Mouse (Mus musculus) layer of hippocampus, adult 8-10 months (tissue): Measurements from ENCODE around the gene Galns. TPM values are rescaled to one million over a fixed set of nuclear protein-coding genes. Genes with fewer than 3 reads are reported as not detected.

Source experiments
- DNase-seq, 2 experiments: peaks; one replicate each; pipeline ENCODE4 v3.0.0; 2022; ENCODE audit warnings: low spot score in 2 of 2
- total RNA-seq, 4 experiments: library from RNA; stranded (reverse); gene quantifications; 2 replicates each; pipeline ENCODE4 v1.2.4; 2022

The Galns gene
- total RNA-seq, 4 experiments from 2014 or later, result 8.0 to 16.5 (median 11.9) TPM

DNA sequence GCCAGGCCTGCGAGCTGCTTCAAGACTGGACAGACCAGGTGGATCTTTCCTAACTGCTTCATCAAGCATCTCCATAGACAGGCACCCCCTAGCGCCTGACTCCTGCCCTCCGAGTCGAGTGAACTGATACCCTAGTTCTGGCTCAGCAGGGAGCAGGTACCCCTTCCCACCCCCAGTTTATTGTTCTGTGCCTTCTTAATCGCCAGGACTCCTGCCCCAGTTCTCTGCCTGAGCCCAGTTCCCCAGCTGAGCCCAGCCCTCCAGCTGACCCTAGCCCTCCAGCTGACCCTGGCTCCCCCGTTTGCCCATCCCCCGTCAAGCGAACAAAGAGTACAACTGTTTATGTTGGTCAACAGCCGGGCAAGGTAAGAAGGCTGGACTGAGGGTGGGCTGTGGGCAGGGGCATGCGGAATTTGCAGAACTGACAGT lies 42.4 kb downstream of the Galns start:
- no peak for DNase-seq

DNA sequence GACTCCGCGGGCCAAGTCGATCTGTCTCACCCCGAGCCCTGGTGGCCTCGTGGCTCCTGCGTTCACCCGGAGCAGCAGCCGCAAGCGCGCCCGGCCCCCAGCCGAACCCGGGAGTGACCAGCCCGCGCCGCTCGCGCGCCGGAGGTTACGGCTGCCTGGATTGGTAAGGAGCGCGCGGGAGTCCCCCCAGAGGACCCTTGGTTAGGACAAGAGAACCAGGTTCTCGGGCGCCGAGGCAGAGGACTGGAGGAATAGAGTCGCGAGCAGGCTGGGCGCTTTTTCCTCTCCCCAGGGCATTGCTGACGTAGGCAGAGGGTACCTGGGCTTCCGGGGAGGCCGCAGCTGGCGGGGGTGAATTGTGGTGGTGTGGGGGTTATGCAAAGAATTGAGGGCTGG lies 43.2 kb downstream of the Galns start:
- DNase-seq, result no peak

- DNase-seq, result peak; percentile 92 to 94
These were observed 43.7 kb downstream of the Galns start, which contains the start of gene Cdt1 for GRCm38 (mm10) chr8:122567361-122568108. Cdt1 (plus strand) TSS chr8:122568015.

- no peak for DNase-seq
These were observed 44.5 kb downstream of the Galns start for GRCm38 (mm10) chr8:122566766-122567165.

DNA sequence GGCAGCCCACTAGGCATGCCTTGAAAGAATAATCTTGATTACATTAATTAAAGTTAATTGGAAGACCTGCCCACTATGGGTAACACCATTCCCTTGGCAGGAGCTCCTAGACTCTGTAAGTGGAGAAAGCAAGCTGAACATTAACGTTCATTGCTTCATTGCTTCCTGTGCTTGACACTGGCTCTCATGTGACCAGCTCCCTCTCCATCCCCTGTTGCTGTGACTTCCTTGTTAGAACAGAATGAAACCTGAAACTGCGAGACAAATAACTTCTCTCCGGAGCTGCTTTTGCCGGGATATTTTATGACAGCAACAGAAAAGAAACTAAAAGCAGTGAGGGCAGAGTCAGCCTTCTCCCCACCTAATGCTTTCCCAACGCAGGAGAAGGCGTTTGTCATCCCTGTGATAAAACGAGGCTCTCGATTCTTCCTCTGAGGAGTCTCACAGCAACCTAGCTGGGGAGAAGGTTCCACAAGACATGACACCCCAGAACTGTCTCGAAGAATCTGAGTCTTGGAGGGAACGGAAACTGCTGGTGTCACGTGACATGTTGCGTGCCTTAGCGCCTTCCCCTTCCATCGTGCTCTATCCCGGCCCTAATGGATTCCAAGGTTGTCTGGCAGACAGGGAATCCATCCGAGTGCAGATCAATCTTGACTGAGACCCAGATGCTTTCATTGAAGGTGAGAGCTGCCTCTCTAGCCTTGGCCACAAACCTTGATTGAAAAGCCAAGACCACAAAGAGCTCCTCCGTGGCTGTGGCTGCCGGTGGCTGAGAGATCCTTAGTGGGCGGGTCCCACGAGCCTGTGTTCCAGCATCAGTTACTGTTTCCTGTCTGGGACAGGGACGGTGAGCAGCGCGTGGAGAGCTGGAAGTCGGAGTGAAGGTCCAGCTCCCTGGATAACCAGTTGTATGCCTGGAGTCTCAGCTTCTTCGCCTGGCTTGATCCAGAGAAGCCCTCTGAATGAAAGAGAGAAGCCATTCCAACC lies 46.6 kb downstream of the Galns start:
- DNase-seq, result no peak

- DNase-seq, result no peak
These were observed 50.1 kb downstream of the Galns start for GRCm38 (mm10) chr8:122561199-122561598.

DNA sequence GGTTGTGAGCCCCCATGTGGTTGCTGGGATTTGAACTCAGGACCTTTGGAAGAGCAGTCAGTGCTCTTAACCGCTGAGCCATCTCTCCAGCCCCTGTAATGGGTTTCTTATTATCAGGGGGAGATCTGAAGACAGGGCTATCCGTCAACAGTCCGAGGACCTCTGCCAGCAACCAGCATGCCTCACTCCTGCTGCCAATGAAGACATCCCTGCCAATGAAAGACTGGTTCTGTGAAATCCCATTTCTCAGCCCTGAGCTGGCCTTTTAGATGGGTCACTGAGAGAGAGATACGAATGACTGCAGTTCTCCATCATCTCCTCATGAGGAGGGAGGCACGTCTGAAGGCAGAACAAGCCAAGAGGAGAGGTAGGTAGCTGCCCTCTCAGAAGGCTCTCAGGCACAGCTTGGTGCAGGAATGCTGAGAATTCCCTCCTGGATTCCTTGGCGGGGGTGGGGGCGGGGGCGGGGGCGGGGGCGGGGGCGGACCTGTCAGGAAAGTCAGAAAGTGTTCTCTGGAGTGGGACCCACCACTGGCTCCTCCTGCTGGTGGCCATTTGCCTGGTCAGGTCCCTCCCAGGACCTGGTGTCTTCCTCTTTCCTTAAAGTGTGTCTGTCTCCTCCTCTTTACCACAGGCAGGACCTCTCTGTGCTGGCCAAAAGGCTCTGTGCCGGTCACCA lies 52.5 kb downstream of the Galns start:
- no peak for DNase-seq

- DNase-seq, result no peak
These were observed 53.8 kb downstream of the Galns start for GRCm38 (mm10) chr8:122557248-122558038.

GRCm38 (mm10) chr8:122556030-122557009 lies 54.9 kb downstream of the Galns start:
- no peak for DNase-seq

DNA sequence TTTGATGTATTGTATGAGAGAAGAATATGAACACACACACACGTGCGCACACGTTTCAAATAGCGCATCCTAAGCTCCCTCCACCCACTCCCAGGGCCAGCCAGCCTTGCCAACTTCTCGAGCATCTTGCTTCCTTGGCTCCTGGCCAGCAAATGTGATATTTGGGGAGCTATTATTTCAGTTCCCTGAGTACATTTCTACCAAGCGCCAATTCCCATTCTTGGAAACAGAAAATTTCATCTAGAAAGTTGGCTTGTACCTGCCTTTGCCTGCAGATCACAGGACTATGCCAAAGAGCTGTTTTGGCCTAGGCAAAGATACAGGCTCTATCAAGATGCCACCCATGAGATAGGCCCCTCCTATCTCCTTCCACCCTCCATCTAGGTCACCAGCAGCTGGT lies 56.5 kb downstream of the Galns start:
- DNase-seq, result peak in 1 of 2 experiments; percentile 64

GRCm38 (mm10) chr8:122551265-122552051 lies 59.8 kb downstream of the Galns start, which contains the start of gene Piezo1:
Piezo1 (minus strand) TSS chr8:122551329.
- DNase-seq, result peak in 1 of 2 experiments; percentile 74

DNA sequence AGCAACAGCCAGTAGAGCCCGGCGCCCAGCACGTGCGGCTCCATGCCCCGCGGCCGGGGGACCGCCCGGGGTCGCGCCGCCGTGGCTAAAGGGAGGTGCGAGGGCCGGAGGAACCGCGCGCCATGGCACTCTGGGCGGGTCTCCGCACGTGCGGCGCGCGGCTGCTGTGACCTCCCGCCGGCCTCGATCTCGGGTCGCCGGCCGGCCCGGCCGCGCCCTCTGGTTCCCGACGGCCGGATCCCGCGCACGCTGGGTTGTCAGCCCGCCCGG lies 60.3 kb downstream of the Galns start:
- DNase-seq, result no peak

DNA sequence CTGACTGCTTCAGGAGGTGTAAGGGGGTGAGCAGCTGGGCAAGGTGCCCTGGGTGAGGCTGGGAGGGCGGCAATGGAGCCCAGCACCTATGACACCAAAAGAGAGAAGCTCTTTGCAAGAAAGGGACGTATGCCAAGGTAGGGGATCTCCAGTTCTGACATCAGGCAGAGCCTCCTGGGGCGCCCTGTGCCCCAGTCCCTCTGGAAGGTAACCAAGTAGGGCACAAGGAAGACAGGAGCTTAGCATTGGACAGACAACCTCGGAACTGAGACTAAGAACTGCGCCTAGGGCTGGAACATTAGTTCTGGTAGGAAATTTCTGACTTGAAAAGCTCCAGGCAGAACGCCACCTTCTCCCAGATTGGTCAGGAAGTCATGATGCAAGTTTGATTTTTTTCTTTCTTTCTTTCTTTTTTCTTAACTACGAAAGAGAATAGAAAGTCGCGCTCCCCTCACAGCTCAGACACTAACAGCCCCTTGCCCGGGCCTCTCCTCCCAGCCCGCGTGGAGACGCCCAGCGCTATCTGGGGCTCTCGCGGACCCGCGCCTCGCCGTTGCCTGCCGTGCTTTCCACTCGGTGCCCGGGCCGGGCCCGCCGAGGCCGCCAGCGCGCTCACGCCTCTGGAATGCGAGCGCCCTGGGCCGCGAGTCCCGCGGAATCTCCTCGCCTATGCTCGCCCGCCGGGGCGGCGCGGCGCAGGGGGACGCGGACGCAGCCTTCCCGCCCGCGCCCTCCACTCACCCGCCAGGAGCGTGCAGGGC lies 60.8 kb downstream of the Galns start:
- no peak for DNase-seq

DNA sequence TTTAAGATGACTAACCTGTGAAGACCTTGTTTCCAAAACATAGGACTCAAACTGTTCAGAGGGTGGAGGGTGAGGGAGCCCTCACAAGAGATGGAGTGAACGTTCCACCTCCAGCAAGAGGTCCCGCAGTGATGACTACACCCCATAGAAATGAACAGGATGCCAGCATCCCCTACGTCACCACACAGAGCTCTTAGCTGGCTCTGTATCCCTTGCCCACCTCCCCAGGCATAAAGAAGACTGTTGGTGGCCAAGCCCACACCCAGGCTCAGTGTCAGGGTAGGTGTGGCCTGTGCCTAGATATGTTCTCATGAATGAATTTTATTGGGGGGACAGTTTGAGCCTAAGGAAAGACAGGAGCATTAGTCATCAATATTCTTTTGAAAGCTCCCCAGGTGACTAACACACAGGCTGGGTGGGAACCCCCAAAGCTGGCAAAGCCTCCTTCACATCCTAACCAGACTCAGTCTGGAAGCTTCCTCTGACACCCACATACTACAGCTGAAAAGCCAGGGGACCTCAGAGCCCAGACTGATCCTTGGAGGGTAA lies 62.3 kb downstream of the Galns start:
- no peak for DNase-seq

DNA sequence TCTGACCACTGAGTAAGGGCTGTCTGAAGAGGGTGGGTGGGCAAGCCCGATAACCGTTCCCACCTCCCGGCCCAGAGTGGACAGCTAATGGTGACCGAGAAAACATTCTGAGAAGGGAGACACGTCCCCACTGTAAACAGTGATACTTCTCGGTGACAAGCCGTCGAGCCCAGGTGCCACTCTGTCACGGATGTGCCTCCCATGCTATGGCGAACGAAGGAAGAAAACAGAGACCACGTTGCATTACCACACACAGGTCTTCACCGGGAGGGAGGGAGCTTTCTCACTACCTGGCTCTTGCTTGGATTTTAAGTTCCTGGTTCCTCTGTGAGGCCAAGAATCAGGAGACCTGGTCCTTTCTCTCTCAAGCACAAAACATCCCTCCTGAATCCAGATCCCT lies 62.9 kb downstream of the Galns start:
- DNase-seq, result no peak

DNA sequence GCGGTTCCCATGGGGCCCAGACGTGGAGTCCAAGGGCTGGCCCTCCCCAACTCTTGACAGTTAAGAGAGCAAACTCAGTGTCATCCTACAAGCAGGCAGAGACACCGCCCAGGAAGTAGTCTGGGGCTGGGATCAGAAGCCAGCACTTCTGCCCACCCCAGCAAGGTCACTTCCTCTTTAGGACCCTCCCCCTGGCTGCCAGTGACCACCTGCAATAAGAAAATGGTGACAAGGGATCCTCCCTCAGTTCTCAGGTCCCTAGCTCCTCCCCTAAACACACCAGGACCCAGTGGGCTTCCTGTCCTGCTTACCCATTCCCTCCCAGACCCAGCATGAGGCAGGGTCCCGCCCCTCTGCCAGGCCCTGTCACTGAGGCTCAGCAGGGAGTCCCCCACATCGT lies 63.4 kb downstream of the Galns start:
- DNase-seq, result no peak

- DNase-seq, result no peak
These were observed 64.3 kb downstream of the Galns start for GRCm38 (mm10) chr8:122546811-122547453.
